Mouse (Mus musculus): Measurements from ENCODE around the gene Syn2.

GRCm38 (mm10) chr6:115091737-115092136 is 43.0 kb upstream of the Syn2 start:
- TF ChIP-seq GATA1 (IDR thresholded peaks at IDR 0.05; ENCODE audit: borderline replicate concordance, low read length) (no peak), FLI1 (IDR thresholded peaks at IDR 0.05; ENCODE audit: low read length) (no peak)

All from megakaryocyte, embryonic 14.5 days (primary cell).